Mouse (Mus musculus) hindbrain, embryonic 13.5 days (tissue): ENCODE data around the gene Dnah7c. TPM values are rescaled to one million over a fixed set of nuclear protein-coding genes. Genes with fewer than 3 reads are reported as not detected.

Experiments used
- ATAC-seq: fragments of 200-750 bp; cut with Nextera tagmentation; 2 replicates; pipeline ENCODE4 v1.8.0; 2017; ENCODE audit warnings: moderate TSS enrichment; ENCODE audit not compliant: low FRiP score
- H3K27ac ChIP-seq: fragments of 300-500 bp; sonication (generic); 2 replicates; pipeline ENCODE4 v1.5.1; 2015; ENCODE audit warnings: inconsistent platforms, mild to moderate bottlenecking, moderate library complexity
- H3K27me3 ChIP-seq: fragments of 300-500 bp; sonication (generic); 2 replicates; pipeline ENCODE4 v1.6.1; 2015; ENCODE audit warnings: mild to moderate bottlenecking, inconsistent platforms
- H3K36me3 ChIP-seq: fragments of 300-500 bp; sonication (generic); 2 replicates; pipeline ENCODE4 v1.6.1; 2015; ENCODE audit warnings: mild to moderate bottlenecking, inconsistent platforms
- H3K4me1 ChIP-seq: fragments of 300-500 bp; sonication (generic); replicated peaks from 2 replicates; pipeline ENCODE4 v1.6.1; 2015; ENCODE audit warnings: inconsistent platforms
- H3K4me2 ChIP-seq: fragments of 300-500 bp; sonication (generic); 2 replicates; pipeline ENCODE4 v1.6.1; 2015; ENCODE audit warnings: inconsistent platforms, mild to moderate bottlenecking, moderate library complexity
- H3K4me3 ChIP-seq: fragments of 300-500 bp; sonication (generic); 2 replicates; pipeline ENCODE4 v1.5.1; 2015; ENCODE audit warnings: mild to moderate bottlenecking, inconsistent platforms
- H3K9ac ChIP-seq: fragments of 300-500 bp; sonication (generic); 2 replicates; pipeline ENCODE4 v1.6.1; 2015; ENCODE audit warnings: mild to moderate bottlenecking, inconsistent platforms
- H3K9me3 ChIP-seq: fragments of 300-500 bp; sonication (generic); 2 replicates; pipeline ENCODE4 v1.6.1; 2016; ENCODE audit warnings: inconsistent platforms
- WGBS: fragments of 180-500 bp; shearing (Covaris S2); methylation state at CpG from one replicate; pipeline ENCODE4 v1.1.7; 2015; 5-methylcytosine and 5-hydroxymethylcytosine counted together
- polyA plus RNA-seq: library from polyadenylated mRNA; unstranded; fragments of >200 nt; fragmentation: Nextera tagmentation; extraction: Ambion mirVana; gene quantifications from 2 replicates; pipeline ENCODE4 v1.2.1, GENCODE M21; 2015

Gene Dnah7c
- polyA plus RNA-seq, 1 experiment from 2014 or later, result 0.17 TPM

- WGBS, result 41% methylated on average over 5 of the region's 5 CpGs
- H3K4me2 ChIP-seq, result no peak overlapping the region
- H3K9ac ChIP-seq, result no peak overlapping the region
- H3K27me3 ChIP-seq, result no peaks in the 10 kb centered on the region
- H3K4me3 ChIP-seq, result no peak overlapping the region
- no peak for ATAC-seq
- H3K9me3 ChIP-seq, result no peaks in the 10 kb centered on the region
- 0 out of 2 replicates have a peak overlapping the region, but pooled peaks have one; percentile 9 for H3K27ac ChIP-seq
- H3K4me1 ChIP-seq, result peaks cover 11% of the 10 kb centered on the region
- no peaks in the 10 kb centered on the region for H3K36me3 ChIP-seq
Measured at GRCm38 (mm10) chr1:46845221-46845620, 419.8 kb downstream of the Dnah7c start.

- peaks cover 37% of the 10 kb centered on the region for H3K4me1 ChIP-seq
- H3K27me3 ChIP-seq, result no peaks in the 10 kb centered on the region
- ATAC-seq, result no peak
- H3K4me2 ChIP-seq, result peak overlapping the region; percentile 29; the same call in 1 of the 2 replicates
- no peak overlapping the region for H3K4me3 ChIP-seq
- 59% methylated on average over 1 of the region's 1 CpGs for WGBS
- H3K9ac ChIP-seq, result no peak overlapping the region
- no peaks in the 10 kb centered on the region for H3K36me3 ChIP-seq
- no peak overlapping the region for H3K27ac ChIP-seq
- H3K9me3 ChIP-seq, result no peaks in the 10 kb centered on the region
Measured at GRCm38 (mm10) chr1:46849758-46850157, 424.4 kb downstream of the Dnah7c start.

GRCm38 (mm10) chr1:46851586-46851985 is 426.2 kb downstream of the Dnah7c start:
- Histone ChIP-seq H3K36me3 (no peaks in the 10 kb centered on the region), H3K9ac (no peak overlapping the region), H3K4me1 (peaks cover 32% of the 10 kb centered on the region), H3K4me3 (peak overlapping the region; percentile 89), H3K9me3 (no peaks in the 10 kb centered on the region), H3K4me2 (peak overlapping the region; percentile 76), H3K27me3 (no peaks in the 10 kb centered on the region), H3K27ac (no peak overlapping the region)
- no peak for ATAC-seq
- 71% methylated on average over 4 of the region's 4 CpGs for WGBS

GRCm38 (mm10) chr1:46852216-46852599 is 426.8 kb downstream of the Dnah7c start:
- Histone ChIP-seq H3K4me3 (peak overlapping the region; percentile 89), H3K4me1 (peaks cover 32% of the 10 kb centered on the region), H3K36me3 (no peaks in the 10 kb centered on the region), H3K4me2 (peak overlapping the region; percentile 76), H3K9ac (peak overlapping the region; percentile 99), H3K27ac (peak overlapping the region; percentile 100), H3K27me3 (no peaks in the 10 kb centered on the region), H3K9me3 (no peaks in the 10 kb centered on the region)
- no peak for ATAC-seq
- WGBS, result 1% methylated on average over 4 of the region's 4 CpGs

- ATAC-seq, result peak; percentile 36
- WGBS, result 0% methylated on average over 51 of the region's 75 CpGs
- Histone ChIP-seq H3K4me1 (peaks cover 32% of the 10 kb centered on the region), H3K27ac (peak overlapping the region; percentile 100), H3K9me3 (no peaks in the 10 kb centered on the region), H3K4me2 (peak overlapping the region; percentile 76), H3K9ac (peak overlapping the region; percentile 99), H3K36me3 (no peaks in the 10 kb centered on the region), H3K27me3 (no peaks in the 10 kb centered on the region), H3K4me3 (peak overlapping the region; percentile 89)
Measured at GRCm38 (mm10) chr1:46852600-46853272, 427.3 kb downstream of the Dnah7c start.

- Histone ChIP-seq H3K9me3 (no peaks in the 10 kb centered on the region), H3K4me2 (peak overlapping the region; percentile 76), H3K36me3 (no peaks in the 10 kb centered on the region), H3K4me1 (peaks cover 32% of the 10 kb centered on the region), H3K27me3 (no peaks in the 10 kb centered on the region), H3K27ac (peak overlapping the region; percentile 100), H3K9ac (peak overlapping the region; percentile 99), H3K4me3 (peak overlapping the region; percentile 89)
- ATAC-seq, result peak; percentile 97
- under 1% methylated on average over 86 of the region's 86 CpGs for WGBS
Measured at GRCm38 (mm10) chr1:46853317-46854035, 428.1 kb downstream of the Dnah7c start.

GRCm38 (mm10) chr1:46854036-46854900 is 428.9 kb downstream of the Dnah7c start:
- peak overlapping the region; percentile 100 for H3K27ac ChIP-seq
- 26% methylated on average over 18 of the region's 18 CpGs for WGBS
- no peak for ATAC-seq
- H3K9me3 ChIP-seq, result no peaks in the 10 kb centered on the region
- no peaks in the 10 kb centered on the region for H3K27me3 ChIP-seq
- peaks cover 32% of the 10 kb centered on the region for H3K4me1 ChIP-seq
- H3K4me3 ChIP-seq, result peak overlapping the region; percentile 89
- H3K36me3 ChIP-seq, result no peaks in the 10 kb centered on the region
- H3K4me2 ChIP-seq, result peak overlapping the region; percentile 52
- peak overlapping the region; percentile 55; the same call in 1 of the 2 replicates for H3K9ac ChIP-seq

GRCm38 (mm10) chr1:46856498-46856897 is 431.1 kb downstream of the Dnah7c start:
- no peaks in the 10 kb centered on the region for H3K27me3 ChIP-seq
- no peak overlapping the region for H3K4me2 ChIP-seq
- no peak overlapping the region for H3K9ac ChIP-seq
- WGBS, result 51% methylated on average over 4 of the region's 4 CpGs
- no peak overlapping the region for H3K27ac ChIP-seq
- peaks cover 15% of the 10 kb centered on the region for H3K4me1 ChIP-seq
- no peaks in the 10 kb centered on the region for H3K36me3 ChIP-seq
- H3K9me3 ChIP-seq, result no peaks in the 10 kb centered on the region
- ATAC-seq, result no peak
- H3K4me3 ChIP-seq, result no peak overlapping the region
